Mouse (Mus musculus) ES-E14 (cell line): Measurements from ENCODE around the gene Ccdc181. TPM values are rescaled to one million over a fixed set of nuclear protein-coding genes. Genes with fewer than 3 reads are reported as not detected.

ENCODE experiments used
- DNase-seq: peaks from one replicate; pipeline ENCODE4 v3.0.0-alpha.2; 2013; ENCODE audit warnings: low read depth, low spot score
- H3K27ac ChIP-seq: 2 replicates; pipeline ENCODE4 v1.5.1; 2012; ENCODE audit warnings: low read depth, mild to moderate bottlenecking, low read length, moderate library complexity, mixed read lengths; ENCODE audit not compliant: poor library complexity, insufficient read depth, severe bottlenecking
- H3K36me3 ChIP-seq: 2 replicates; pipeline ENCODE4 v1.6.1; 2012; ENCODE audit warnings: mild to moderate bottlenecking, low read length, moderate library complexity, mixed read lengths; ENCODE audit not compliant: control insufficient read depth, poor library complexity, insufficient read depth, severe bottlenecking
- H3K4me1 ChIP-seq, 2 experiments: fragments of 150-350 bp in 1 of 2; sonication (generic) in 1 of 2; 2 replicates each; pipeline ENCODE4 v1.6.1; 2012; ENCODE audit warnings: low read length in 2 of 2, mild to moderate bottlenecking in 1 of 2, mixed read lengths in 1 of 2; ENCODE audit not compliant: control insufficient read depth in 2 of 2, insufficient read depth in 2 of 2, poor library complexity in 1 of 2
- H3K4me3 ChIP-seq, 2 experiments: fragments of 150-350 bp in 1 of 2; sonication (generic) in 1 of 2; 2 replicates each; pipeline ENCODE4 v1.5.1; 2012; ENCODE audit warnings: low read length in 2 of 2, low read depth in 1 of 2, mild to moderate bottlenecking in 1 of 2, mixed read lengths in 1 of 2; ENCODE audit not compliant: insufficient read depth in 1 of 2, poor library complexity in 1 of 2, severe bottlenecking in 1 of 2
- H3K9ac ChIP-seq: 2 replicates; pipeline ENCODE4 v1.6.1; 2012; ENCODE audit warnings: low read depth, mild to moderate bottlenecking, low read length, mixed read lengths; ENCODE audit not compliant: poor library complexity, insufficient read depth, severe bottlenecking
- H3K9me3 ChIP-seq: fragments of 150-350 bp; sonication (generic); 2 replicates; pipeline ENCODE4 v1.6.1; 2012; ENCODE audit warnings: low read depth, mild to moderate bottlenecking, low read length; ENCODE audit not compliant: control insufficient read depth, insufficient read depth
- CHD2 ChIP-seq: IDR thresholded peaks from 2 replicates; pipeline ENCODE4 v1.6.1; 2014; ENCODE audit warnings: mild to moderate bottlenecking, low read depth, low read length, inconsistent platforms
- HCFC1 ChIP-seq: IDR thresholded peaks from 2 replicates; pipeline ENCODE4 v1.6.1; 2012; ENCODE audit warnings: low read length, inconsistent platforms, borderline replicate concordance; ENCODE audit not compliant: insufficient read depth
- MAFK ChIP-seq: IDR thresholded peaks from 2 replicates; pipeline ENCODE4 v1.6.1; 2014; ENCODE audit warnings: mild to moderate bottlenecking, low read depth, low read length, inconsistent platforms; ENCODE audit not compliant: insufficient read depth
- ZC3H11A ChIP-seq: IDR thresholded peaks from 2 replicates; pipeline ENCODE4 v1.6.1; 2012; ENCODE audit warnings: low read depth, mild to moderate bottlenecking, inconsistent platforms, low read length, borderline replicate concordance
- ZNF384 ChIP-seq: IDR thresholded peaks from 2 replicates; pipeline ENCODE4 v1.6.1; 2012; ENCODE audit warnings: low read depth, low read length, inconsistent platforms
- in situ Hi-C, 2 experiments: fragments of 600-800 bp; cut with MboI; formaldehyde crosslinking; loops; one replicate each; pipeline ENCODE4 v1.15.1; 2025; ENCODE audit warnings: low sequenced_read_pairs in 2 of 2, inconsistent platforms in 1 of 2; ENCODE audit not compliant: unreplicated experiment in 2 of 2
- total RNA-seq: library from RNA; depleted of rRNA; stranded (reverse); fragments of 300-350 nt; gene quantifications from 2 replicates; pipeline ENCODE4 v1.2.3, GENCODE M21; 2012

The Ccdc181 gene
- total RNA-seq, 1 experiment: 4.1 TPM

DNA sequence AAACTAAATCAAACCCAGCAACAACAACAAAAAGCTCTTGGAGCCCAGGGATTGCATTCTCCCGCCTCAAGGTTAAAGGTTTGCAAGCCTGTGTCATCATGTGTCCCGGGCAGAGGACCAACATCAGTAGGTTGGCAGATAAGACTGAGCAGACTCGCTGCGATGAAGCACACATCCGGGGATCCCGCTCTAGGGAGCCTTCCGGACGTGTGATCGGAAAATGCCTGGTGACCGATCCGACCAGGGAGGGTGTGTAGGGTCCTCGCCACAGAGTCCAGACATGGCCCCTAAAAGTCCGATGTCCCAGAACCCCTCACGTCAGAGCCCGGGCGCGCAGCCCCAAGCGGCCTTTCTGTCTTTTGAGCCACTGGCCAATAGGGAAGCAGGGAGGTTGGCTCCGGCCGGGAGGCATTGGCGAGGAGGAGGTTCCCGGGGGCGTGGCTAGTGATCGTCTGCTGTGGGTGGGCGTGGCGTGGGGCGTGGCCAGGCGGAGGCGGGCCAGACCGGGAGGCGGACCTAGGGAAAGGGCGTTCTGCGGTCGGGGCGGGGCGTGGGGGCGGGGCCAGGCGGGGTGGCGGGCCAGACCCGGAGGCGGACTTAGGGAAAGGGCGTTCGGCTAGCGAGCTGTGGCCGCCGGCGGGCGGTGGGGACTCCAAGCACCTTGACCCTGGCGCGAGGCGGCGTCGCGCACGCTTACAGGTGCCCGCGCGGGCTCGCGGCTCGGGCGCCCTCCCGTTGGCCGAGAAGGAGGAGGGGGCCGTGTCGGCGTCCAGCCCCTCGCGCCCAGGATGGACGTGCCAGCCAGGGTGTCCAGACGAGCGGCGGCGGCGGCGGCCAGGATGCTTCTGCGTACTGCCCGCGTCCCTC, 26.7 kb upstream of the Ccdc181 start, which contains the start of gene Slc19a2:
Slc19a2 (plus strand) TSS at position 582 of the 867 bp plus-strand sequence.
- Histone ChIP-seq H3K4me1 (peaks cover 0 to 4% of the 10 kb centered on the region in 2 experiments; a peak in 2 of 4 replicates), H3K27ac (peak within 1 kb of the TSS; percentile 31; the same call in 1 of the 2 replicates), H3K9me3 (no peaks in the 10 kb centered on the region), H3K9ac (peak within 1 kb of the TSS; percentile 93), H3K4me3 (peak within 1 kb of the TSS; percentile 89 to 94), H3K36me3 (no peaks in the 10 kb centered on the region)
- in situ Hi-C loops: no loop called here
- DNase-seq: peak; percentile 93
- TF ChIP-seq ZC3H11A (no peak), CHD2 (no peak), MAFK (no peak), ZNF384 (no peak), HCFC1 (no peak)

- no peaks in the 10 kb centered on the region for H3K9me3 ChIP-seq
- H3K36me3 ChIP-seq: no peaks in the 10 kb centered on the region
- peak overlapping the region; percentile 86 to 94 for H3K4me3 ChIP-seq
- peak overlapping the region; percentile 31; the same call in 1 of the 2 replicates for H3K27ac ChIP-seq
- in situ Hi-C loops: no loop called here
- peaks cover 0 to 4% of the 10 kb centered on the region in 2 experiments; a peak in 2 of 4 replicates for H3K4me1 ChIP-seq
- DNase-seq: no peak
- peak overlapping the region; percentile 93 for H3K9ac ChIP-seq
- TF ChIP-seq ZC3H11A (no peak), HCFC1 (0 out of 2 replicates have a peak, but pooled peaks have one; percentile 54)
These were observed 26.1 kb upstream of the Ccdc181 start for GRCm38 (mm10) chr1:164249332-164249711.

DNA sequence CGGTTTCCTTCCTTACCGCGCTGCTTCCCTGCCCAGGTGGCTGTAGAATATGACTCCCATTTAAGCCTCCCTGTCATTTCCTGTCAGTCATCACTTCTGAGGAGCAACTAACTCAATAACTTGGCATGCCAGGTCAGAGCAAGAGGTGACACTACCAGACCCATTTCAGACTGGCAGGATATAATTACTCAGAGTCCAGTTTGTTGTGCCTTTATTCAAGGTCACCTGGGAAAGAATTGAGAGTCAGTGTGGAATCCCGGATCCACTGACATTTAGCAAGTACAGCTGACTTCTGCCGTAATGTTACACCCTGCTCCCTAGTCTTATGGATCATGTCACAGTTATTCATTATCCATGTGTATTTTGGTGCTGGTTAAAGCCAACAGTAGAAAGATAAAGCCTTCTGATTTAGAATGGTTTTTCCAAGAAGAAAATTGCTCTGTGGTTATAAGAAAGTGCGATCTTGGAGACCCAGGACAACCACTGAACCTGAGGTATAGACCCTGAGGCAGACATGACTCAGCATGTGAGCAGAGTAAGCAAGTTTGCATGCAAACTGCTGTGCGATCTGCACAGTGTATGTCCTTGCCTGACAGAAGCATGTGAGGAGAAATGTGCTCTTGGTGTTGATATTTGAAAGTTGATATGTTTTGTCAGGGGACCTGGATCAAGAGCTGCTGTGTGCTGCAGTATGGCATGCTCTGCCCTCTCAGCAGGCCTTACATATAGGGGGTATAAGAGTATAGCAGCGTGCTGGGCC, 24.8 kb upstream of the Ccdc181 start:
- TF ChIP-seq ZNF384 (no peak), ZC3H11A (no peak), MAFK (peak; percentile 38; the same call in 1 of the 2 replicates), HCFC1 (no peak)
- H3K9ac ChIP-seq: peak overlapping the region; percentile 93
- no peaks in the 10 kb centered on the region for H3K9me3 ChIP-seq
- H3K36me3 ChIP-seq: no peaks in the 10 kb centered on the region
- H3K4me3 ChIP-seq: peak overlapping the region; percentile 86 to 94
- DNase-seq: no peak
- no peak overlapping the region for H3K27ac ChIP-seq
- in situ Hi-C loops: no loop called here
- peaks cover 0 to 4% of the 10 kb centered on the region in 2 experiments; a peak in 2 of 4 replicates for H3K4me1 ChIP-seq

- TF ChIP-seq HCFC1 (no peak), MAFK (no peak), ZNF384 (no peak), ZC3H11A (no peak), CHD2 (no peak)
- in situ Hi-C loops: no loop called here
- Histone ChIP-seq H3K36me3 (peaks cover 3% of the 10 kb centered on the region; the same call in 1 of the 2 replicates), H3K9me3 (no peaks in the 10 kb centered on the region), H3K27ac (no peak overlapping the region), H3K4me3 (0 out of 4 replicates have a peak overlapping the region, but pooled peaks of 1 of the 2 experiments have one; percentile 86), H3K4me1 (peaks cover 0 to 4% of the 10 kb centered on the region in 2 experiments; a peak in 2 of 4 replicates), H3K9ac (no peak overlapping the region)
- DNase-seq: no peak
These were observed 23.9 kb upstream of the Ccdc181 start for GRCm38 (mm10) chr1:164251438-164251837.
